Mouse (Mus musculus) embryonic stem cell, embryonic (primary cell): ENCODE results near the gene Zc3h12a.

Experiments
- CTCF ChIA-PET, 4 experiments: fragments of 300-600 bp in 2 of 4; fragments of 350-600 bp in 2 of 4; sonication (Branson Sonifier 250); formaldehyde crosslinking; loops; one replicate each; lab custom pipeline; 2022; ENCODE audit warnings: inconsistent platforms in 2 of 4; lab: Charles Lee
- POLR2A ChIA-PET, 4 experiments: fragments of 300-600 bp in 2 of 4; fragments of 350-600 bp in 2 of 4; sonication (Branson Sonifier 250); formaldehyde crosslinking; loops; one replicate each; lab custom pipeline; 2022; ENCODE audit warnings: antibody characterized with exemption in 4 of 4, inconsistent platforms in 1 of 4; lab: Charles Lee

Zc3h12a gene

GRCm38 (mm10) chr4:125126761-125127160 lies 879 bp downstream of the Zc3h12a start:
- ChIA-PET CTCF (interaction anchor here in 1 of 4 experiments (1.4 to 1.6 kb wide), 2 partner anchors 12 to 30 kb away, joined by 3 to 5 read pairs; no protein-coding TSS in a partner anchor), POLR2A (interaction anchor here in 2 of 4 experiments (0.5 to 3.6 kb wide), 12 partner anchors 8 to 43 kb away, joined by 3 to 35 read pairs (median 4); no protein-coding TSS in a partner anchor)

- ChIA-PET POLR2A (interaction anchor here (0.5 to 3.6 kb wide), 18 partner anchors 8 to 776 kb away, joined by 3 to 35 read pairs (median 4); partner anchors contain the start of gene Dnali1 (in 1 of the 4)), CTCF (interaction anchor here in 2 of 4 experiments (1.4 to 2.3 kb wide), 4 partner anchors 7 to 31 kb away, joined by 3 to 12 read pairs (median 4); no protein-coding TSS in a partner anchor)
These were observed 1.5 kb downstream of the Zc3h12a start for GRCm38 (mm10) chr4:125126186-125126585.

- POLR2A ChIA-PET = interaction anchor here (0.5 to 3.6 kb wide), 22 partner anchors 8 to 1688 kb away, joined by 3 to 35 read pairs (median 4); partner anchors contain the start of gene Dnali1 (in 1 of the 4)
- CTCF ChIA-PET = interaction anchor here (0.5 to 2.3 kb wide), 11 partner anchors 8 to 865 kb away, joined by 3 to 12 read pairs (median 5); no protein-coding TSS in a partner anchor
These were observed 2.2 kb downstream of the Zc3h12a start for GRCm38 (mm10) chr4:125125361-125125921.

- ChIA-PET CTCF (interaction anchor here (0.5 to 2.3 kb wide), 9 partner anchors 9 to 938 kb away, joined by 3 to 12 read pairs (median 4); no protein-coding TSS in a partner anchor), POLR2A (interaction anchor here (0.5 to 3.6 kb wide), 29 partner anchors 8 to 1687 kb away, joined by 3 to 35 read pairs (median 4); no protein-coding TSS in a partner anchor)
These were observed 3.0 kb downstream of the Zc3h12a start for GRCm38 (mm10) chr4:125124424-125125209.

- CTCF ChIA-PET = interaction anchor here in 3 of 4 experiments (0.5 to 0.8 kb wide), 3 partner anchors 9 to 408 kb away, joined by 3 to 4 read pairs (median 4); no protein-coding TSS in a partner anchor
- POLR2A ChIA-PET = interaction anchor here in 2 of 4 experiments (0.8 to 2.1 kb wide), 8 partner anchors 9 to 855 kb away, joined by 3 to 6 read pairs (median 3); partner anchors contain the start of gene Meaf6 (in 1 of the 2)
These were observed 4.4 kb downstream of the Zc3h12a start for GRCm38 (mm10) chr4:125123279-125123671.

GRCm38 (mm10) chr4:125122431-125123278 lies 5.0 kb downstream of the Zc3h12a start:
- ChIA-PET CTCF (interaction anchor here in 2 of 4 experiments (0.5 to 0.8 kb wide), 2 partner anchors 8 to 36 kb away, joined by 3 to 4 read pairs; no protein-coding TSS in a partner anchor), POLR2A (interaction anchor here in 2 of 4 experiments (0.8 to 2.1 kb wide), 6 partner anchors 9 to 855 kb away, joined by 3 to 6 read pairs (median 4); partner anchors contain the start of gene Meaf6 (in 1 of the 2))

GRCm38 (mm10) chr4:125119721-125120120 lies 7.9 kb downstream of the Zc3h12a start:
- POLR2A ChIA-PET = interaction anchor here in 2 of 4 experiments (0.6 to 5.0 kb wide), 12 partner anchors 8 to 58 kb away, joined by 3 to 21 read pairs (median 3); partner anchors contain the start of gene Meaf6 (in 1 of the 2)
- CTCF ChIA-PET = interaction anchor here (0.6 to 3.0 kb wide), 14 partner anchors 13 to 428 kb away, joined by 3 to 9 read pairs (median 4); no protein-coding TSS in a partner anchor

- ChIA-PET POLR2A (interaction anchor here in 2 of 4 experiments (0.6 to 5.0 kb wide), 10 partner anchors 9 to 59 kb away, joined by 3 to 21 read pairs (median 3); partner anchors contain the start of gene Meaf6 (in 1 of the 2)), CTCF (interaction anchor here (0.6 to 3.0 kb wide), 14 partner anchors 14 to 487 kb away, joined by 3 to 9 read pairs (median 4); no protein-coding TSS in a partner anchor)
These were observed 8.6 kb downstream of the Zc3h12a start for GRCm38 (mm10) chr4:125119070-125119469.

- POLR2A ChIA-PET = interaction anchor here in 3 of 4 experiments (0.8 to 5.1 kb wide), 11 partner anchors 8 to 195 kb away, joined by 3 to 35 read pairs (median 4); no protein-coding TSS in a partner anchor
- CTCF ChIA-PET = interaction anchor here (0.6 to 3.0 kb wide), 15 partner anchors 11 to 788 kb away, joined by 3 to 9 read pairs (median 3); partner anchors contain the start of gene Meaf6 (in 1 of the 4)
These were observed 9.7 kb downstream of the Zc3h12a start for GRCm38 (mm10) chr4:125117902-125118320.

- CTCF ChIA-PET = interaction anchor here in 3 of 4 experiments (1.0 to 1.9 kb wide), 6 partner anchors 18 to 174 kb away, joined by 3 to 8 read pairs (median 4); partner anchors contain the start of gene Meaf6 (in 1 of the 3)
These were observed 10.7 kb downstream of the Zc3h12a start for GRCm38 (mm10) chr4:125116929-125117328.

GRCm38 (mm10) chr4:125116090-125116861 lies 11.4 kb downstream of the Zc3h12a start:
- ChIA-PET POLR2A (interaction anchor here in 3 of 4 experiments (0.5 to 5.1 kb wide), 26 partner anchors 8 to 1067 kb away, joined by 3 to 35 read pairs (median 4); partner anchors contain the start of genes 9930104L06Rik (in 1 of the 3) and Meaf6 (in 1 of the 3)), CTCF (interaction anchor here in 3 of 4 experiments (0.6 to 2.6 kb wide), 14 partner anchors 10 to 240 kb away, joined by 3 to 17 read pairs (median 4); partner anchors contain the start of gene Meaf6 (in 2 of the 3))

More at GRCm38 (mm10) chr4:125116929-125117328, 10.7 kb downstream of the Zc3h12a start:
- POLR2A ChIA-PET = interaction anchor here in 3 of 4 experiments (0.6 to 5.1 kb wide), 18 partner anchors 9 to 304 kb away, joined by 3 to 35 read pairs (median 4); partner anchors contain the start of gene Meaf6 (in 1 of the 3)

GRCm38 (mm10) chr4:125115710-125116089 lies 11.9 kb downstream of the Zc3h12a start:
- ChIA-PET CTCF (interaction anchor here in 3 of 4 experiments (0.6 to 2.8 kb wide), 20 partner anchors 9 to 847 kb away, joined by 3 to 17 read pairs (median 6); partner anchors contain the start of gene Meaf6 (in 1 of the 3)), POLR2A (interaction anchor here in 3 of 4 experiments (0.5 to 5.1 kb wide), 18 partner anchors 9 to 1067 kb away, joined by 3 to 35 read pairs (median 3); partner anchors contain the start of genes 9930104L06Rik (in 1 of the 3), Meaf6 (in 1 of the 3) and Snip1 (in 1 of the 3))

- ChIA-PET POLR2A (interaction anchor here in 3 of 4 experiments (0.6 to 5.1 kb wide), 24 partner anchors 8 to 299 kb away, joined by 3 to 35 read pairs (median 4); partner anchors contain the start of genes Meaf6 (in 2 of the 3), 9930104L06Rik (in 1 of the 3) and Snip1 (in 1 of the 3)), CTCF (interaction anchor here (0.5 to 2.8 kb wide), 48 partner anchors 8 to 881 kb away, joined by 3 to 17 read pairs (median 4); partner anchors contain the start of genes Meaf6 (in 2 of the 4) and Mtf1 (in 1 of the 4))
These were observed 12.6 kb downstream of the Zc3h12a start for GRCm38 (mm10) chr4:125115081-125115480.

- ChIA-PET CTCF (interaction anchor here (0.5 to 2.8 kb wide), 45 partner anchors 8 to 882 kb away, joined by 3 to 17 read pairs (median 4); partner anchors contain the start of genes Meaf6 (in 2 of the 4) and Mtf1 (in 1 of the 4)), POLR2A (interaction anchor here in 3 of 4 experiments (0.5 to 5.1 kb wide), 22 partner anchors 8 to 262 kb away, joined by 3 to 35 read pairs (median 4); partner anchors contain the start of genes Meaf6 (in 2 of the 3) and Snip1 (in 1 of the 3))
These were observed 13.0 kb downstream of the Zc3h12a start for GRCm38 (mm10) chr4:125114638-125115037.
